Mouse (Mus musculus) ovary, adult 2 months (tissue): ENCODE results near the gene Ndufaf1. TPM values are rescaled to one million over a fixed set of nuclear protein-coding genes. Genes with fewer than 3 reads are reported as not detected.

Source experiments
- polyA plus RNA-seq: library from polyadenylated mRNA; depleted of rRNA; stranded (reverse); fragments of >200 nt; gene quantifications from 2 replicates; pipeline ENCODE4 v1.2.3, GENCODE M21; 2012; rRNA removed

The Ndufaf1 gene
- 1.7 and 2.1 TPM in 2 replicates for polyA plus RNA-seq

DNA sequence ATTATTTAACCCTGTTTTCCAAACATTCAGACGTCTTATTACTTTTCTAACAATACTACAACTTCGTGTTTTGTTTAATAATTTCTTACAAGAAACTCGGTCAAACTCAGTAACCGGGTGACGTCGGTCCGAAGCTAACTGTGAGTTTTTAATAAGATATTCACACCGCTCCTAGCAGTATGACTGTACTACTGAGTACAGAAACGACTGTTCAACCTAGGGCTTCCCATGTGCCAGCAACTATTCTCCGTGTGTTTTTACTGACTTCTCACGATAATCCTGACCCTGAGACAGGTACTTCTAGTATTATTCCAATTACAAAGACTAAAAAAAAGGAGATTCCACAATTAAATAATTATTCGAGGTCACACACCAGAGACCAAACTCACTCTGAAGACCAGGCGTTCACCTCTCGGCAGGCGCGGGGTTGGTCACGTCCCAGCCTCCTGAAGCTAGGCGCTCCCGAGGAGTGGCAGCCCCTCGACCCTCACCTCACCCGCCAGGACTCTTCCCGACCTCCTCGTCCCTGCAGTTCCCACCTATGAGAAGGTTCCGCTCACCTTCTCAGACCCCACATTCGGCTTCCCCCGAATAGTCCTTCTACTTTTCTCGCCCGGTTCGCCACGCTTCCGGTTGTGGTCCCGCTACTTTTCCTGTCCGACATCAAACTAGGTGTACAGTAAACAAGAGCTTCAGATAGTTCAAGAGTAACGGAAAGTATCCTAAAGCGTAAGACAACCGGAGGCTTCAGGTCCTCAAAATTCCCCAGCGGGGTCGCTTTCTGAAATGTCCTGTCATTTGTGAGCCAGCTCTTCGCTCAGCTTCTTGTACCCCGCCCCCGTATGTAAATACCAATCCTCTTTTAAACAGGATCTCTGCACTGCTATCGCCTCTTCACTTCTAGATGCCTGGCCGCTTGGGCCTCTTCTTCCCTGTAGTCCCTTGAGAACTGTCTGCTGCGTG is at the start of gene Ndufaf1:
Ndufaf1 (minus strand) TSS at position 608 of the 963 bp plus-strand sequence.

GRCm38 (mm10) chr2:119674525-119675214 is 12.0 kb upstream of the Ndufaf1 start, which contains the start of gene Rtf1:
Gene Rtf1 (plus strand): TSS chr2:119675068.

DNA sequence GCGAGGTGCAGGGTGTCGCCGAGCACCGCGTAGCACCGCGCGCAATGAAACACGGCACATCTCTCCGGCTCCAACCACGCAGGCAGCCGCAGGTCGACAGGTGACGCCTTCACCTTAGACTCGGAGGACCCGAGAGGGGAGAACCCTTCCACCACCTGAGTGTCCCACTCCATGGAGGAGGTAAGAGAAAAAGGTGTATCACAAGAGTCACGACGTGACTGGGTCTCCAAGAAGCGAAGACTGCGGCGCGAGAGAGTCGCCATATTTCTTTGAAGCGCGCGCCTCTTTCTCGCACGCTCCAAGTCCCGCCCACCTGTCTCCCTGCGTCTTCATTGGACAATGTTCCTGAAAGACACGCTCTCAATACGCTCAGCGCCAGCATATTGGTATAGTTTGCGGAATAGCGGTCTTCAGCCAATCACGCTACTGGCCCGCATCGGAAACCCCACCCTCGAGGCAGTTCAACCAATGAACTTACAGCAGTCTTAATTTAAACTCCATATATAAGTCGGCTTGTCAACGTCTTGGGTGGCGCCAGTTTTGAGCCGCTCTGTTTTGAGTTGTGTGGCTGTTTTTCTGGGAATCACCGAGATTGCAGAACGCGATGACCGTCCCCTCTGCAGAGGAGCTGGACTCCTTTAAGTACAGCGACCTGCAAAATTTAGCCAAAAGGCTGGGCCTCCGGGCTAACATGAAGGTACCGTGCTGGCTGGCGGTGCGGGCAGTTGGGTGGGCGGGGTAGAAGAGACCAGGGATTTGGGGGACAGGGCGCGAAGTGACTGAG is 44.2 kb downstream of the Ndufaf1 start, which contains the start of the genes Nusap1 and Oip5:
Nusap1 (plus strand) TSS at position 100 of the 784 bp plus-strand sequence.
Oip5 (minus strand) TSS at position 271 of the 784 bp plus-strand sequence.

Other genes starting within 250 kb of the Ndufaf1 start
- gene Ino80, start 185.1 kb downstream of the Ndufaf1 start, polyA plus RNA-seq: 6.9 and 7.2 TPM in 2 replicates
- gene Exd1, start 115.2 kb downstream of the Ndufaf1 start, polyA plus RNA-seq: 0.42 and 0.48 TPM in 2 replicates
- gene Chp1, start 115.1 kb downstream of the Ndufaf1 start, polyA plus RNA-seq: 71.4 and 76.0 TPM in 2 replicates
- 0.69 and 1.2 TPM in 2 replicates for gene Nusap1, start 44.5 kb downstream of the Ndufaf1 start, polyA plus RNA-seq
- gene Oip5, start 44.4 kb downstream of the Ndufaf1 start, polyA plus RNA-seq: 8.3 and 10.6 TPM in 2 replicates
- 7.8 and 8.9 TPM in 2 replicates for gene Rtf1, start 12.2 kb upstream of the Ndufaf1 start, polyA plus RNA-seq
- 6.8 and 8.2 TPM in 2 replicates for gene Itpka, start 79.5 kb upstream of the Ndufaf1 start, polyA plus RNA-seq
- gene Ltk, start 97.6 kb upstream of the Ndufaf1 start, polyA plus RNA-seq: 1.1 and 1.9 TPM in 2 replicates
- gene Rpap1, start 124.7 kb upstream of the Ndufaf1 start, polyA plus RNA-seq: 53.2 and 54.5 TPM in 2 replicates
- gene Tyro3, start 134.9 kb upstream of the Ndufaf1 start, polyA plus RNA-seq: 32.2 and 33.1 TPM in 2 replicates
- 15.4 and 24.5 TPM in 2 replicates for gene Mga, start 234.4 kb upstream of the Ndufaf1 start, polyA plus RNA-seq